Mouse (Mus musculus) urinary bladder, postnatal 4 days (tissue): ENCODE measurements around the gene Arhgap28.

Experiments
- DNase-seq, 2 experiments: peaks; one replicate each; pipeline ENCODE4 v3.0.0; 2021 to 2022; ENCODE audit warnings: low spot score in 2 of 2

Arhgap28 gene

GRCm38 (mm10) chr17:67935556-67935955 lies 68.4 kb downstream of the Arhgap28 start:
- DNase-seq: no peak

GRCm38 (mm10) chr17:67931396-67931795 lies 72.5 kb downstream of the Arhgap28 start:
- no peak for DNase-seq

- no peak for DNase-seq
Observed at GRCm38 (mm10) chr17:67930957-67931356, 73.0 kb downstream of the Arhgap28 start.

GRCm38 (mm10) chr17:67930467-67930866 lies 73.5 kb downstream of the Arhgap28 start:
- no peak for DNase-seq

GRCm38 (mm10) chr17:67928280-67928679 lies 75.6 kb downstream of the Arhgap28 start:
- DNase-seq: no peak

GRCm38 (mm10) chr17:67927864-67928263 lies 76.1 kb downstream of the Arhgap28 start:
- no peak for DNase-seq

- DNase-seq: no peak
Observed at GRCm38 (mm10) chr17:67919959-67920358, 84.0 kb downstream of the Arhgap28 start.

- DNase-seq: no peak
Observed at GRCm38 (mm10) chr17:67918201-67918600, 85.7 kb downstream of the Arhgap28 start.

GRCm38 (mm10) chr17:67916901-67917300 lies 87.0 kb downstream of the Arhgap28 start:
- no peak for DNase-seq

- DNase-seq: peak in 1 of 2 experiments; percentile 68
Observed at GRCm38 (mm10) chr17:67912640-67913039, 91.3 kb downstream of the Arhgap28 start.

- no peak for DNase-seq
Observed at GRCm38 (mm10) chr17:67912051-67912450, 91.9 kb downstream of the Arhgap28 start.

- no peak for DNase-seq
Observed at GRCm38 (mm10) chr17:67908537-67908936, 95.4 kb downstream of the Arhgap28 start.

GRCm38 (mm10) chr17:67908137-67908536 lies 95.8 kb downstream of the Arhgap28 start:
- DNase-seq: no peak

GRCm38 (mm10) chr17:67907532-67908054 lies 96.3 kb downstream of the Arhgap28 start:
- DNase-seq: no peak

- DNase-seq: no peak
Observed at GRCm38 (mm10) chr17:67906236-67906635, 97.7 kb downstream of the Arhgap28 start.

- DNase-seq: no peak
Observed at GRCm38 (mm10) chr17:67904315-67904944, 99.5 kb downstream of the Arhgap28 start.

- no peak for DNase-seq
Observed at GRCm38 (mm10) chr17:67902847-67903246, 101.1 kb downstream of the Arhgap28 start.

- no peak for DNase-seq
Observed at GRCm38 (mm10) chr17:67901161-67901560, 102.8 kb downstream of the Arhgap28 start.

- no peak for DNase-seq
Observed at GRCm38 (mm10) chr17:67899376-67899775, 104.5 kb downstream of the Arhgap28 start.

GRCm38 (mm10) chr17:67896413-67896812 lies 107.5 kb downstream of the Arhgap28 start:
- no peak for DNase-seq

- no peak for DNase-seq
Observed at GRCm38 (mm10) chr17:67889481-67890325, 114.2 kb downstream of the Arhgap28 start.

- DNase-seq: no peak
Observed at GRCm38 (mm10) chr17:67888081-67888480, 115.8 kb downstream of the Arhgap28 start.

GRCm38 (mm10) chr17:67886326-67886725 lies 117.6 kb downstream of the Arhgap28 start:
- DNase-seq: no peak
